Mouse (Mus musculus): ENCODE measurements around the gene Elmo3.
A peak's percentile ranks its signal among the peaks of the same experiment; 100 is the strongest.

Gene Elmo3

GRCm38 (mm10) chr8:105305211-105306145, at the start of gene Elmo3:
Elmo3 (plus strand) TSS chr8:105305601.
- DNase-seq, result peak; percentile 80 to 84

DNA sequence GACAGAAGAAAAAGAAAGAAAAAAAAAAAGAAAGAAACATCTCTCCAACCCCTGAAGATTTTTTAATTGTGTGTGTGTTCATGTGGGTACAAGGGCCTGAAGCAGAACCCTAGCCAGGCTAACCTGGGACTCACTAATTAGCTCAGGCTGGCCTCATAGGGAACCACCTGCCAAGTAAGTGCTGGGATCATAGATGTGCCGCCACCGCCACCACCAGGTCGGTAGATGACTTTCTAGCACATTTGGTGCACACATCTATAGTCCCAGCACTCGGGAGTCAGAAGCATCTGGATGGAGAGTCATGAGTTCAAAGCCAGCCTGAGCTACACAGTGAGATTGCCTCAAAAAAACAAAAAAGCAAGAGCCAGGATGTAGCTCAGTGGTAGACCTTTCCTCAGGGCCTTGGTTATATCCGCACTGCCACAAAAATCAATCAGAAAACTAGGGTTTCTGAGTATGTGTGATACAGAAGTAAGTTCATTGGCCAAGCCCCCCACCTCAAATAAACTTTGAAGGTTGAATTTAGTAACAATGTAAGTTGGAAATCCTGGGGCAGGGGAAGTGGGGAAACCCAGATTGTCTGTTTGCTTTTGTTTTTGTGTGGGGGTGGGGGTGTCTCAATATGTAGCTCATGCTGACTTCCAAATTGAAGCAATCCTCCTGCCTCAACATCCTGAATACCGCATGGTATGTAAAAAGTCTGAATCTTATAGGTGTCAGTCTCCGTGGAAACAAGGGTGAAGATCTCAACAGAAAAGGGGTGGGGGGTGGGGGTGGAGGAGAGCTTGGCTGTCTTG, 47.9 kb upstream of the Elmo3 start:
- no peak for DNase-seq

DNA sequence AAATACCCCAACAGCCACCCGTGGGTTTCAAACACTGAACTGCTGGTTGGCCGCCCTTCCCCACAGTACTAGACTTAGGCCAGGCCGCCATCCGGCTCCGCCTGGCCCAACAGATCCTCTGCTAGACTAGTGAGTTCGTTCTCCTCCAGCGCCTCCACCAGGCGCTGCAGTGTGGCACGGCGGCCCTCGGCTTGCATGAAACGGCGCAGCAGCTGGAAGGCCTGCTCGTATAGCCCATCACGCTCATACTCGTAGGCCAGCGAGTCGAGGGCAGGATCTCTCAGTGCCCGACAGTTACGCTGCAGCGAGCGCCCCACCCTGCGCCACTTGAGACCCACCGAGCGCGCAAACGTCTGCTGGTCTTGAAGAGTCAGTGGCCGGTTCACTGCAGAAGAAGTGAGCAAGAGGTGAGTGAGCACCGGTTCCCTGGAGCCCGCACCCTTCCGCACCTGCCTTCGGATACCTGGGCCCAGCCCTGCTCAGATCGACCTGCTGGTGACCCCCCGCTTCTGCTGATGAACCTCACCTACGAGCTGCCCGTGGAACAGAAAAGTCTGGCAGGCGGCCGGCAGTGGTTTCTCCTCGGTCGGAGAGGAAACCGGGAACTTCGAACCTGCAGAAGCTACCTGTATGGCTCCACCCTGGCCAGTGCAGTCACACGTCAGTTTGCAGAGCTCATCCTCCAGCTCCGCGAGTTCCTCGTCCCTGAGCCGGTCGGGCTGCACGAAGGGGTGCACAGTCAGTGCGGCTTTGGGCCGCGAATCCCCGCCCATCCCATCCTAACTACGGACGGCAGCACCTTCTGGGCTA, 46.3 kb upstream of the Elmo3 start:
- DNase-seq, result peak; percentile 36 to 52

DNA sequence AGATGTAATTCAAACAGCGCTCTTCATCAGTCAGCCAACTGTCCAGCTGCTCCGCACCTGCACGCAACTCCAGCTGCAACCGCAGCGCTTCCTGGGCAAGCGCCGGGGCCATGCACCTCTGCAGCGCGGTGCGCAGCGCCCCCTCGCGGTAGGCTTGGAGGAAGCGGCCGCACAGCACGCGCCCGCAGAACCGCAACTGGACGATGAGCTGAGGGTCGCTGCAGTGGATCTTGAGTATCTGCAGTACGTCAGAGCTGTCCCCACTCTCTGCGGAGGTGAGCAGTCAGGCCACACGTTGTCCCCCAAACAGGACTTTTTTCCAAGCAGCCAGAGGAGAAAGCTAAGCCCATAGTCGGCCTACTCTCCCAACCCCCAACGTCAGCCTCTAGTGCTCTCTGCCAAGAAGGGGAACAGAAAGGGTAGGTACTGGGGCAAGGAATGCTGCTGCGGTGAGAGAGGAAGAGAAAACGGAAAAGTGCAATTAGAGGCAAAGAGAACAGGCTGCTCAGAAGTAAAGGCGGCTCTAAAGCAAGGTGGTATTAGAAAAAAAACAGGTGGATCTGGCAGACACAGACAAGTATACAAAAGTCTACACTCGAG, 45.6 kb upstream of the Elmo3 start:
- peak; percentile 81 to 86 for DNase-seq

DNA sequence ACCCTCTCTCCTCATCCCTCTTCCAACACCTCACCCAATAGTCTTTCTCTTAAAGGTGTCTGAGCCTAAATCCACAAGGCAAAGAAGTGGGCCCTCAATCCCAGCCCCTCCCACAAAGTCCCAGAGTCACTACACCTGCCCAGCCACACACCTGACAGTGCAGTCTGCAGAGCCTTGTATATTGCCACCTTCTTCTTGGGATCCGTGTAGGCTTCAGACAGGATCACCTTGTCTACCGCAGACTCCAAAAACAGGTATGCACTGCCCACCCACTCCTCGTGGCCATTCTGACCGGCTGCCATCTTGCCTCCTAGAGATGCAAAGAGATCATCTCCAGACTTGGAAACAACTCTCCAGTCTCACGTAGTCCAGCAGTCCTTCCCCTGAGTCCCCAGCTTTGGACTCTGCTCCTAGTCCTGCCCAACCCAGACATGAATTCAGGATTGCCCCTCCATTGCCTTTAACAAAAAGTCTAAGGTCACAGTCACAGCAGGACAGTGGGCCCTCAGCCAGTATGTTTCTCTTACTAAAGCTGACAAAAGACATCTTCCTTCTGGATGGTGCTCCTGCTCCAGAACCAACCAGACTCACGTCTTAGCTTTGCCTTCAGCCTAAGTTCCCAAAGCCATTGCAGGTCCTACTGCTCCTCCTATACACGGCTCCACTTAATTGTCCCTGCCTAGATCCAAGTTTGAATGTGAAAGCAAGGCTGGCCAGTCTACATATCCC, 44.9 kb upstream of the Elmo3 start:
- DNase-seq, result no peak

DNA sequence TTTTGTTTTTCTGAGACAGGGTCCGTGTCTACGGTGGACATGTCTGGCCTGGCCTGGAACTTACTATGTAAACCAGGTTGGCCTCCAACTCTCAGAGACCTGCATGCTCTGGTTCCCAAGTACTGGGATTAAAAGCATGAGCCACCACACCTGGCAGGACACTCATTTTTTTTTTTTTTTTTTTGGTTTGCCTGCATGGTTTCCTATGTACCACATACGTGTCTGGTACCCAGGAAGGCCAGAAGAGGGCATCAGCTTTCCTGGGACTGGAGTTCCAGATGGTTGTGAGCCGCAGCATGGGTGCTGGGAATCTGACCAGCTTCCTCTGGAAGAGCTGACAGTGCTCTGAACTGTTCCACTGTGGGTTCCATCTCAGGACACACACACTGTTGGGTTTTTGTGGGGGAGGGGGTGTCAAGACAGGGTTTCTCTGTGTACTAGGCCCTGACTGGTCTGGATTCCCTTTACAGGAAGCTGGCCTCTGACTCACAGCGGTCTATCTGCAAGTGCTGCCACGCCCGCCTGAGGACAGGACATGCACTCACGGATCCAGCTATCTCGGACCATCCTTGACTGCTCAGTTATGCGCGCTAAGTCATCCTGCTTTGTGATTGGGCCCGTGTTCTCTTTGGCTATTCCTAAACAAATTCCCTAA, 43.9 kb upstream of the Elmo3 start:
- DNase-seq, result no peak

DNA sequence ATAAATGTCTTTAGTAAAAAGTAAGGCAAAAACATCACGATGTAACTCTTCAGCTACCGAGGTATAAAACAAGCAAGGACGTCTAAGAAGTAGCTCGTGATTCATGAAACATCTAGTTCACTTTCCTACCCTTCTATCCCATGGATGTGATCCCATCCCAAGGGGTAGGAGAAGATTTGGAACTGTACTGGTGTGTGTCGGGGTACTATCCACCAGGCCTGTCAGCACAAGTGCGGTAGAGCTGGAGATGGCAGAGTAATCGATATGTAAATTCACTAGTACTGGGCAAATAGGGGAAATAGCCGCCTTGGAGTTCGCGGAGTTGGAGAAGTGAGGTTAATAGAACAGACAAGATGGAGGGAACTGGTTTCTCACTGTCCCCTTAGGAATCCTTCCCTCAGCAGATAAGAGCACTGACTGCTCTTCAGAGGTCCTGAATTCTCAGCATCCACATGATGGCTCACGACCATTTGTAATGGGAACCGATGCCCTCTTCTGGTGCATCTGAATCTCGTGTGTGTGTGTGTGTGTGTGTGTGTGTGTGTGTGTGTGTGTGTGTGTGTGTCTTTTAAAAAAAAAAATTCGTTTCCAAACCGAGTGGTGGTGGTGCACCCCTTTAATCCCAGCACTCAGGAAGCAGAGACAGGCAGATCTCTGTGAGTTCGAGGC, 42.0 kb upstream of the Elmo3 start:
- DNase-seq, result peak in 1 of 2 experiments; percentile 11

DNA sequence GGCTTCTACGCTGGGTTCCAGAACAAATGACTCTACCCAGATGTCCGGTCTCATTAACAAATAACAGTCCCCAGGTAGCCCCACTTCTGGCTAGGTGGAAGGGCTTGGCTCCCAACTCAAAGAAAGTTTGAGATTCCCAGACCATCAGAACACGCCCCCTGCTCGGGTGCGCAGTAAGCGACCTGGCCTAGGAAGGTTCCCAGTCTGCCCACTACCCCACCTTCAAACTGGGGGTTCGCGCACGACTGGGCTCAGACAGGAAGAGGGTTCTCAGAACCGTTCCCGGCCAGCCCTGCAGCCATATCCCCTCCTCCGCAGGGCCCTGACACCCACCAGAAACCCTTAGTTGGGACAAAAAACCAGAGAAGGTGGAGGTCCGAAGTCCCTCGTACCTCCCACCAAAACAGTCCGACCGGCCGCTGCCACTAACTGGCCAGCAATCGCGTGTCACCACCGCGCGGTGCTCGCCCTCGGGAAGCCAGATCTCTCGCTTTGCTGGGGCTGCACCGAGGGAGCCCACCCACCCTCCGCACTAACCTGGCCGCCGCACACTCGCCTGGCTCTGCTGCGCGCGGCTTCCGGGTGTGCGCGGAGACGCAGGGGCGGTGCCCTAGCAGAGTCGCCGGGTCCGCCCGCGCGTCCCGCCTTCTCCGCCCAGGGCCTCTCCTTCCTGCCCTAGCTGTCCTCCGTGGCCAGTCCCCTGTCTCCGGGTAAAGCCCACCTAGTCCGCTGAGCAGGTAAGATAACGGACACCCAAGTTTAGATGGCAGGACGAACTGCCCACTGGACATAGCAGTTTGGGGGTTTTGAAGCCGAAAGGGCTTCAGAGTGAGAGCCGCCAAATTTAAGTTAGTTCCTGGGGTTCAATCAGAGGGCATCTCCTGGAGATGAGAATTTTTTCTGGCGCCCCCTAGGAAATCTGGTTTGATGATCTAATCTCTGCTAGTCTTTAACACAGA, 41.1 kb upstream of the Elmo3 start, which contains the start of the genes Tradd and Fbxl8:
Gene Tradd (minus strand): TSS at position 586 of the 959 bp plus-strand sequence.
Gene Fbxl8 (plus strand): TSS at position 625 of the 959 bp plus-strand sequence.
- peak; percentile 64 to 78 for DNase-seq

DNA sequence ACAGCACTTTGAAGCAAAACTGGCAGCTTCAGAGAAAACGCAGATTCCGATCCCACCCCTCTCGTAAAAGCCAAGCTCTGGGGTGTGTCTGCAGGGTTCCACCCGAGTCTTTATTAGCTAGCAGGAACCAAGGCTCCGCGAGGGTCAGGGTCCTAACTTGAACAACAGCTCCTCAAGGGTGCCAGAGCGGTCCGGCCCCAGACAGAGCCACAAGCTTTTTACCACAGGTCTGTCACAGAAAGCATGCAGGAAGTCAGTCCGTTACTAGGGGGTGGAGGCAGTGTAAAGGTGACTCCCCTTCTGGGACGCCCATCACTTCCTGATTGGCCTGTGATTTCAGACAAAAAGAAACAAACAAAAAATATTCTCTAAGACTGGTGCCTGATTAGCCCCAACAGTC, 40.3 kb upstream of the Elmo3 start:
- DNase-seq, result no peak

DNA sequence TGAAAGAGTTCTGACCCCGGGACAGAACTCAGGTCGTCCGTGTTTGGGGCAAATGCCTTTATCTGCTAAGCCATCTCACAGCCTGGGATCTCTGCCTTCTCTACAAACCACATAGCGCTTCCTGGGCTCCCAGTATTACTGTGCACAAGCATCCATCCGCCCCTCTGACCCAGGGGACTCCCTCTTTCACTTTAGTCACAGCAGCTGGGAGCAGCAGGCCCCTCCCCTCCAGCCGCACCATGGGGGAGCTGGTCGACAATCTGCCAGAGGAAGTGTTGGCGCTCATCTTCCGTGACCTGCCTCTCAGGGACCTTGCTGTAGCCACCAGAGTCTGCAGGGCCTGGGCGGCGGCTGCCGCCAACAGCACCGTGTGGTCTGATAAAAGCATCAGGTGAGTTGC, 38.6 kb upstream of the Elmo3 start:
- DNase-seq, result peak in 1 of 2 experiments; percentile 9

GRCm38 (mm10) chr8:105268342-105269074, 36.9 kb upstream of the Elmo3 start:
- DNase-seq, result peak; percentile 48 to 64

GRCm38 (mm10) chr8:105269075-105269458, 36.3 kb upstream of the Elmo3 start:
- DNase-seq, result peak in 1 of 2 experiments; percentile 13

- DNase-seq, result peak in 1 of 2 experiments; percentile 47
These were observed 35.9 kb upstream of the Elmo3 start, which contains the start of gene Hsf4 for GRCm38 (mm10) chr8:105269461-105269947. Hsf4 (plus strand) TSS chr8:105269801.

GRCm38 (mm10) chr8:105270101-105270915, 35.1 kb upstream of the Elmo3 start:
- DNase-seq, result peak in 1 of 2 experiments; percentile 14

- no peak for DNase-seq
These were observed 34.5 kb upstream of the Elmo3 start for GRCm38 (mm10) chr8:105270916-105271186.

DNA sequence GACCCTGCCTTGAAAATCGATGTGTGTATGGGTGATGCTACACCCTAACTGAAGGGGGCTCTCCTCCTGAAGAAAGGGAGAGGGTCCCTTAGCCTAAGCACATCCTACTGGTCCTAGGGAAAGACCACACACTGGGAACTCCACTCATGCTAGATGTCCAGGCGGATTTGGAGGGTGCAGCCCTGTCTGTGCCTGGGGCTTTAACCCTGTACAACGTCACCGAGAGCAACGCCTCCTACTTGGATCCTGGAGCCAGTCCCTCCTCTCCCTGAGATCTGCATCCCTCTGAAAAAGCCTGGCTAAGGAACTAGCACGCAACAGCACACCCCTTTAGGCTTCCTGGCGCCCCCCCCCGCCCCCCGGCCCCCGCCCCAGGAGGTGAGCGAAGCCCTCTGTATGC, 30.0 kb upstream of the Elmo3 start:
- no peak for DNase-seq

- DNase-seq, result no peak
These were observed 29.6 kb upstream of the Elmo3 start, which contains the start of gene Nol3 for GRCm38 (mm10) chr8:105275840-105276239. Nol3 (plus strand) TSS chr8:105276140.

All from cerebellum, postnatal 25 days (tissue).